Comparison of ENCODE assay signal across 18 mouse cellular contexts in genomic region chr4:150576339-150576738, GRCm38 (mm10).
DNase-seq lines count a peak whose midpoint lies in the region; ATAC-seq and TF ChIP-seq lines count a peak whose summit lies in the region.
"Had no signal": no experiment of that assay in that cellular context is flagged by ENCODE, and none has a peak within 500 bp of the region (broad histone marks: within the 10 kb centered on the region; RNA-seq: fewer than 3 reads in every experiment).

No protein-coding gene starts in this region.

- no peak for TF ChIP-seq CTCF in gastrocnemius, adult 2 months (IDR thresholded peaks at IDR 0.05)
- TF ChIP-seq CTCF in kidney, postnatal 0 days (IDR thresholded peaks at IDR 0.05; ENCODE audit: low read depth): no peak
- no peak for TF ChIP-seq CTCF in intestine, postnatal 0 days (IDR thresholded peaks at IDR 0.05; ENCODE audit: low read depth)

- H3K4me3 ChIP-seq in gastrocnemius, adult 2 months: peak overlapping the region; percentile 4; the same call in 1 of the 2 replicates
- no peak overlapping the region for H3K4me3 ChIP-seq in kidney, postnatal 0 days (replicated peaks; ENCODE audit: low read depth, low read length)
- H3K4me3 ChIP-seq in intestine, postnatal 0 days (ENCODE audit: low read depth, low read length): no peak overlapping the region
- H3K4me3 ChIP-seq in forebrain, embryonic 12.5 days (replicated peaks): no peak overlapping the region
- H3K4me3 ChIP-seq: heart, embryonic 12.5 days; limb, embryonic 12.5 days had no signal

- H3K36me3 ChIP-seq in kidney, postnatal 0 days (ENCODE audit: insufficient read depth, low read length): peaks cover 3% of the 10 kb centered on the region; the same call in 1 of the 2 replicates
- H3K36me3 ChIP-seq in intestine, postnatal 0 days (ENCODE audit: control insufficient read depth, insufficient read depth): peaks cover 7% of the 10 kb centered on the region
- peaks cover 3% of the 10 kb centered on the region; the same call in 1 of the 2 replicates for H3K36me3 ChIP-seq in forebrain, embryonic 12.5 days (replicated peaks)

- intact Hi-C loops in gastrocnemius, adult 2 months (cut with DNase I): no loop called here

- H3K9me3 ChIP-seq in kidney, postnatal 0 days (replicated peaks; ENCODE audit: low read length): no peaks in the 10 kb centered on the region
- no peaks in the 10 kb centered on the region for H3K9me3 ChIP-seq in intestine, postnatal 0 days (ENCODE audit: control insufficient read depth)
- H3K9me3 ChIP-seq in forebrain, embryonic 12.5 days: no peaks in the 10 kb centered on the region
- H3K9me3 ChIP-seq: heart, embryonic 12.5 days; limb, embryonic 12.5 days had no signal

- peak overlapping the region; percentile 79 for H3K27ac ChIP-seq in gastrocnemius, adult 2 months
- H3K27ac ChIP-seq in kidney, postnatal 0 days: peak overlapping the region; percentile 75
- H3K27ac ChIP-seq in intestine, postnatal 0 days (ENCODE audit: low read depth, low read length): 0 out of 2 replicates have a peak overlapping the region, but pooled peaks have one; percentile 9
- H3K27ac ChIP-seq in forebrain, embryonic 12.5 days: no peak overlapping the region
- H3K27ac ChIP-seq: hindbrain, postnatal 0 days; limb, embryonic 12.5 days; liver, embryonic 14.5 days; macrophage had no signal

- no peak overlapping the region for H3K9ac ChIP-seq in kidney, postnatal 0 days (ENCODE audit: low read depth, low read length)
- H3K9ac ChIP-seq in intestine, postnatal 0 days (ENCODE audit: low read depth, low read length): no peak overlapping the region
- no peak overlapping the region for H3K9ac ChIP-seq in forebrain, embryonic 12.5 days
- H3K9ac ChIP-seq: heart, embryonic 12.5 days; limb, embryonic 12.5 days; liver, embryonic 14.5 days had no signal

- no peak for ATAC-seq in kidney, postnatal 0 days (replicated peaks; ENCODE audit: low FRiP score, low read depth)
- no peak for ATAC-seq in intestine, postnatal 0 days
- no peak for ATAC-seq in forebrain, embryonic 12.5 days (ENCODE audit: low FRiP score)
- ATAC-seq: hindbrain, postnatal 0 days had no signal

- DNase-seq in gastrocnemius, adult 2 months: no peak
- DNase-seq in gastrocnemius, adult 8-10 months (ENCODE audit: low spot score in 2 of 2): no peak
- DNase-seq in kidney, postnatal 0 days (ENCODE audit: low spot score): no peak
- DNase-seq in kidney, postnatal 10 days: no peak
- DNase-seq in 3T3-L1 (ENCODE audit: low read depth, low spot score): peak; percentile 51
- no peak for DNase-seq in layer of hippocampus, adult 8-10 months (ENCODE audit: low spot score in 2 of 2)
- DNase-seq: adrenal gland, postnatal 14 days; cerebellum, adult 9-11 months; heart, postnatal 36 days; right cerebral cortex, postnatal 4 days had no signal

- 58% methylated on average over 3 of the region's 3 CpGs for WGBS in kidney, postnatal 0 days
- 28% methylated on average over 3 of the region's 3 CpGs for WGBS in intestine, postnatal 0 days
- WGBS in forebrain, embryonic 12.5 days: 95% methylated on average over 3 of the region's 3 CpGs

- peaks cover 18% of the 10 kb centered on the region for H3K4me1 ChIP-seq in kidney, postnatal 0 days (replicated peaks; ENCODE audit: insufficient read depth, low read length)
- peaks cover 11% of the 10 kb centered on the region; the same call in 1 of the 2 replicates for H3K4me1 ChIP-seq in intestine, postnatal 0 days (replicated peaks; ENCODE audit: control insufficient read depth, insufficient read depth, low read length)
- H3K4me1 ChIP-seq in forebrain, embryonic 12.5 days: peaks cover 7% of the 10 kb centered on the region; the same call in 1 of the 2 replicates

- no peaks in the 10 kb centered on the region for H3K27me3 ChIP-seq in kidney, postnatal 0 days (ENCODE audit: insufficient read depth, low read length)
- H3K27me3 ChIP-seq in intestine, postnatal 0 days (replicated peaks; ENCODE audit: control insufficient read depth, insufficient read depth, low read length): no peaks in the 10 kb centered on the region
- H3K27me3 ChIP-seq in forebrain, embryonic 12.5 days: no peaks in the 10 kb centered on the region
- H3K27me3 ChIP-seq: heart, embryonic 12.5 days; limb, embryonic 12.5 days had no signal

- no peak overlapping the region for H3K4me2 ChIP-seq in kidney, postnatal 0 days (ENCODE audit: low read length)
- H3K4me2 ChIP-seq in intestine, postnatal 0 days (replicated peaks; ENCODE audit: low read depth): no peak overlapping the region
- no peak overlapping the region for H3K4me2 ChIP-seq in forebrain, embryonic 12.5 days
- H3K4me2 ChIP-seq: heart, embryonic 12.5 days; limb, embryonic 12.5 days; midbrain, embryonic 11.5 days had no signal
